Mouse (Mus musculus): ENCODE measurements around the gene Uggt2. TPM values are rescaled to one million over a fixed set of nuclear protein-coding genes. Genes with fewer than 3 reads are reported as not detected.
A peak's percentile ranks its signal among the peaks of the same experiment; 100 is the strongest.

Uggt2 gene
- polyA plus RNA-seq, 1 experiment from 2014 or later, result 26.7 TPM

DNA sequence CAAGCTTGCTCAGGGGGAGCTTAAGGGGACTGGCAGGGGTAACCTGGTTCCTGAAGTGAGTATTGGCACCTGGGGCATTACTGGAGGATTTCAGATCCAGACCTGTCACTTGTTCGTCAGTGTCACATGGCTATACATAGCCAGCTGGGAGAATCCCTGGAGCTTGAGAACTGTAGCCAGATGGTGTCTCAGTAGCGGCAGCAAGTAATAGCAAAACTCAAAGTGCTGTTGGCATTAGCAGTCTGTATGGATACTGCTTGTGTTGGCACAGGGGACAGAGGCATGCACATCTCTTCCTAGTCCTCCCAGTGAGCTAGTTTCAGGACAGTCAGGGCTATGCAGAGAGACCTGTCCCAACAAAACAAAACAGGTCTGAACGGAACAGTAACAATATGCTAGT is 141.2 kb downstream of the Uggt2 start:
- peaks cover 76% of the 10 kb centered on the region for H3K36me3 ChIP-seq (ENCODE audit: insufficient read depth)

DNA sequence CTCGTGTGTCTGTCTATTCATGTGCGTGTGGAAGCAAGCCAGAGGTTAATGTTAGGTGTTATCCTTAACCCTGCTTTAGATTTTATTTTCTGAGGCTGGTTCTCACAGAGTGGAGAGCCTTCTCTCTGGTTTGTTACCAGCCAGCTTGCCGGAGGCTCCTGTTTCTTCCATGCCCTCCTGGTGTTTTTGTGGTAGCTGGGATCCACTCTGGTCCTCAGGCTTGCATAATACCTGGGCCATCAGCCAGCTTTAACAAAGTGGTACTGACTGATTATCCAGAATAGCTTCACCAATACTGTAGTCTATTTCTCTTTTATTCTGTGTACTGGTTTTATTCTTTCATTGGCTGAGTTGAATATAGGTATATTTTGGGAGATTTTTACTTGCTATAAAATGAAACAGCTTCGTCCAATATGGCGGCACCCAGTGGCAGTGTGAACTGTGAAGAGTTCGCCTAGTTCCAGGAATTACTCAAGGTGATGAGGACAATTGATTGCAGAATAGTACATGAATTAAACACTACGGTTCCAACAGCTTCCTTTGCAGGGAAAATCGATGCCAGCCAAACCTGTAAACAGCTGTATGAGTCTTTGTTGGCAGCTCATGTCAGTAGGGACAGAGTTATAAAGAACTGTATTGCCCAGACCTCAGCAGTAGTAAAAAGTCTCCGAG is 147.2 kb downstream of the Uggt2 start:
- H3K36me3 ChIP-seq (ENCODE audit: insufficient read depth), result peaks cover 34% of the 10 kb centered on the region
- no peak for ATAC-seq (ENCODE audit: insufficient read depth)
- no peak for TF ChIP-seq CTCF (IDR thresholded peaks at IDR 0.05; ENCODE audit: low read depth)
- no peak for DNase-seq
- WGBS, result 90% methylated on average over 9 of the region's 9 CpGs
- no peak overlapping the region for H3K9ac ChIP-seq
- no peak overlapping the region for H3K4me2 ChIP-seq
- no peak overlapping the region for H3K4me3 ChIP-seq (ENCODE audit: low read depth, low read length)
- no peak overlapping the region for H3K27ac ChIP-seq (ENCODE audit: low read depth)
- H3K27me3 ChIP-seq (ENCODE audit: insufficient read depth, low read length), result no peaks in the 10 kb centered on the region
- H3K9me3 ChIP-seq (ENCODE audit: low read depth, low read length), result no peaks in the 10 kb centered on the region
- H3K4me1 ChIP-seq (ENCODE audit: insufficient read depth), result no peaks in the 10 kb centered on the region

More for the DNA sequence above, 141.2 kb downstream of the Uggt2 start:
- Histone ChIP-seq H3K4me2 (no peak overlapping the region), H3K27me3 (ENCODE audit: insufficient read depth, low read length) (no peaks in the 10 kb centered on the region), H3K4me3 (ENCODE audit: low read depth, low read length) (no peak overlapping the region), H3K9ac (no peak overlapping the region), H3K27ac (ENCODE audit: low read depth) (no peak overlapping the region), H3K9me3 (ENCODE audit: low read depth, low read length) (no peaks in the 10 kb centered on the region), H3K4me1 (ENCODE audit: insufficient read depth) (no peaks in the 10 kb centered on the region)
- ATAC-seq (ENCODE audit: insufficient read depth) (no peak), DNase-seq (no peak)
- WGBS, result 96% methylated on average over 3 of the region's 3 CpGs
- TF ChIP-seq CTCF (IDR thresholded peaks at IDR 0.05; ENCODE audit: low read depth), result no peak

DNA sequence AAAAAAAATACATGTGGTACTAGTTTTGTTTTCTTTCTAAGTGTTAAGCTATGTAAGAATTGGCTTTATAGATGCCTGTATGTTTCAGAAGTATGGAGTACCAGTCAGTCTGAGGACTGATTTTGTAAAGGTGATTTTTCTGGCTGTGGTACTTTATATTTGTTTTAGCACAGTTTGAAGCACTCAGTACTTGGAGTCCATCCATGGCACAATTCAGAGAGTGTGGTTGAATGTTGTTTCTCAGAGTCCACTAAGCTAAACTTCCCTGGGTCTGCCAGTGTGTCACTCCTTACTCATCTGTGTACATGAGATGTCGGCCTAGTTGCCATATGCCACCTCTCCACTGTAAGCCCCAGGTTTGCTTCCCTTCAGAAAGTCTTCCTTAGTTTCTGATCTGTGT is 150.4 kb downstream of the Uggt2 start:
- no peak for DNase-seq
- Histone ChIP-seq H3K36me3 (ENCODE audit: insufficient read depth) (peaks cover 9% of the 10 kb centered on the region; the same call in 1 of the 2 replicates), H3K27me3 (ENCODE audit: insufficient read depth, low read length) (no peaks in the 10 kb centered on the region), H3K9me3 (ENCODE audit: low read depth, low read length) (no peaks in the 10 kb centered on the region), H3K27ac (ENCODE audit: low read depth) (no peak overlapping the region), H3K4me1 (ENCODE audit: insufficient read depth) (no peaks in the 10 kb centered on the region), H3K4me3 (ENCODE audit: low read depth, low read length) (no peak overlapping the region), H3K9ac (no peak overlapping the region), H3K4me2 (no peak overlapping the region)
- WGBS, result 87% methylated on average over 1 of the region's 1 CpGs
- ATAC-seq (ENCODE audit: insufficient read depth), result no peak
- no peak for TF ChIP-seq CTCF (IDR thresholded peaks at IDR 0.05; ENCODE audit: low read depth)

DNA sequence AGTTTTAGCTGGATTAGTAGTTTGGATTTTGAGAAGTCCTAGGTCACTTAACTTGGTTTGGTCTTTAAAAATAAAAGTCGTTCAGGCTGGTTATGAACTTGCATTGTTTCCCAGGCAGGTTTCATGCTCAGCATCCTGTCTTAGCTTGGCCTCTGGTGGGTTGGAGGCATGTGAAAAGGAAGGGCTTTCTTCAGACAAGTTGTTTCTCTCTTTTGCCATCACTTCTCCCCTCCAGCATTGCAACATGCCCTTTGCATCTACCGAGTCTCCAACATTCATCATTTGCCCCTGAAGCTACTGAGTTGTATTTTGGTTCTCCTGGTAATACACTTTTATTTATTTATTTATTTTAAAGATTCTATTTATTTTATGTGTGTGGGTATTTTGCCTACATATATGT is 154.5 kb downstream of the Uggt2 start:
- no peak overlapping the region for H3K27ac ChIP-seq (ENCODE audit: low read depth)
- ATAC-seq (ENCODE audit: insufficient read depth) (no peak), DNase-seq (no peak)
- H3K4me3 ChIP-seq (ENCODE audit: low read depth, low read length), result no peak overlapping the region
- H3K9ac ChIP-seq, result no peak overlapping the region
- 0 out of 2 replicates have a peak, but pooled peaks cover 4% of the 10 kb centered on the region for H3K36me3 ChIP-seq (ENCODE audit: insufficient read depth)
- H3K9me3 ChIP-seq (ENCODE audit: low read depth, low read length), result no peaks in the 10 kb centered on the region
- no peak overlapping the region for H3K4me2 ChIP-seq
- peaks cover 2% of the 10 kb centered on the region for H3K4me1 ChIP-seq (ENCODE audit: insufficient read depth)
- 74% methylated on average over 2 of the region's 2 CpGs for WGBS
- no peak for TF ChIP-seq CTCF (IDR thresholded peaks at IDR 0.05; ENCODE audit: low read depth)
- no peaks in the 10 kb centered on the region for H3K27me3 ChIP-seq (ENCODE audit: insufficient read depth, low read length)

DNA sequence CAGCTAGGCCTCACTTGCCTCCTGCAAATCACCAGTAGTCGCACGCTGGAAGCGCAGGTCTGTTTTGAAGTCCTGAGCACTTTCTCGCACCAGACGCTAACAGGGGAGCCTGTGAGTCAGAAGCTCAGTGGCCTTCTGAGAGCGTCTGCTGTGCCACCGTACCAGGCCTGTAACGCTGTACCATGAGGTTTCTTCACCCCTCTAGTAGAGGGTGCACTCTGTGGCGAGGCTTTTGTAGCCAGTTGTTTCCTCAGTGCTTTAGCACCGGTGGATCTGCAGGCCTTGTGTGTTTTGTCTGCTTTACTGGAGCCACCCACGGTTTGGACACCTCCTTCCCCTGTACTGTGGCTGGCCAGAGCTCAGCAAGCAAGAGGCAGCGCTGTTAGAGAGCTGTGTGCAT is 157.2 kb downstream of the Uggt2 start:
- H3K4me2 ChIP-seq, result no peak overlapping the region
- peaks cover 12% of the 10 kb centered on the region for H3K4me1 ChIP-seq (ENCODE audit: insufficient read depth)
- H3K4me3 ChIP-seq (ENCODE audit: low read depth, low read length), result no peak overlapping the region
- H3K9ac ChIP-seq, result 0 out of 2 replicates have a peak overlapping the region, but pooled peaks have one; percentile 13
- ATAC-seq (ENCODE audit: insufficient read depth) (no peak), DNase-seq (no peak)
- no peaks in the 10 kb centered on the region for H3K9me3 ChIP-seq (ENCODE audit: low read depth, low read length)
- no peaks in the 10 kb centered on the region for H3K27me3 ChIP-seq (ENCODE audit: insufficient read depth, low read length)
- TF ChIP-seq CTCF (IDR thresholded peaks at IDR 0.05; ENCODE audit: low read depth), result no peak
- 0 out of 2 replicates have a peak overlapping the region, but pooled peaks have one; percentile 18 for H3K27ac ChIP-seq (ENCODE audit: low read depth)
- 54% methylated on average over 12 of the region's 12 CpGs for WGBS
- H3K36me3 ChIP-seq (ENCODE audit: insufficient read depth), result 0 out of 2 replicates have a peak, but pooled peaks cover 4% of the 10 kb centered on the region

DNA sequence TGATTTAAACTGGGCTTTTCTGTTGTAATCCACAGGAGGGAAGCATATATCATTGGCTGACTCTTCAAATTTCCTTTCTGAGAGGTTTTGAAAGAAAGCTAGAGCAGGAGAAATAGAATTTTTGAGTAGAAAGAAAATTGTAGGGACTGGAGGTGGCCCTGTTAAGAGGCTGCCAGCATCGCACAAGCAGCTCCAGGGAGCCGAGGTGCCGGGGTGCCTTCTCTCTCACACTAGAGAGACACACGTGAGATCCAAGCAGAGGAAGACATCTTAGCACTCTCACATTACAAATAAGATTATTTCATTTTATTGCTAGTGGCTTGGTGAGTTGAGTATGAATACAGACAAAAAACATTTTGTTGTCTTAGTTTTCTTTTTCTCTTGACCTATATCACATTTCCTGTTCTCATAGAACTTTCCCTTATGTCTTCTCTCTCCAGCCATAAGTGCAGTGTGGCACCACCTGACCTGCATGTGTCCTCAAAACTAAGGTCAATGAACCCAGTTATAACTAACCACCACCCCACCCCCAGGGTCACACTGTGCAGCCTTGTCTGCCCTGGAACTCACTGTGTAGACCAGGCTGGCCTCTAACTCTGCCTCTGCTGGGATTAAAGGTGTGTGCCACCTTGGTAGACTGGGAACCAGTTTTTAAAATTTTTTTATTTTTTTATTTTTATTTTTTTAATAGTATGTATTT is 158.3 kb downstream of the Uggt2 start:
- 0 out of 2 replicates have a peak, but pooled peaks cover 4% of the 10 kb centered on the region for H3K36me3 ChIP-seq (ENCODE audit: insufficient read depth)
- H3K4me1 ChIP-seq (ENCODE audit: insufficient read depth), result peaks cover 12% of the 10 kb centered on the region
- 65% methylated on average over 4 of the region's 4 CpGs for WGBS
- no peak for DNase-seq
- H3K4me2 ChIP-seq, result no peak overlapping the region
- H3K27me3 ChIP-seq (ENCODE audit: insufficient read depth, low read length), result no peaks in the 10 kb centered on the region
- no peaks in the 10 kb centered on the region for H3K9me3 ChIP-seq (ENCODE audit: low read depth, low read length)
- H3K4me3 ChIP-seq (ENCODE audit: low read depth, low read length), result no peak overlapping the region
- ATAC-seq (ENCODE audit: insufficient read depth), result no peak
- no peak overlapping the region for H3K27ac ChIP-seq (ENCODE audit: low read depth)
- TF ChIP-seq CTCF (IDR thresholded peaks at IDR 0.05; ENCODE audit: low read depth), result no peak
- H3K9ac ChIP-seq, result no peak overlapping the region

DNA sequence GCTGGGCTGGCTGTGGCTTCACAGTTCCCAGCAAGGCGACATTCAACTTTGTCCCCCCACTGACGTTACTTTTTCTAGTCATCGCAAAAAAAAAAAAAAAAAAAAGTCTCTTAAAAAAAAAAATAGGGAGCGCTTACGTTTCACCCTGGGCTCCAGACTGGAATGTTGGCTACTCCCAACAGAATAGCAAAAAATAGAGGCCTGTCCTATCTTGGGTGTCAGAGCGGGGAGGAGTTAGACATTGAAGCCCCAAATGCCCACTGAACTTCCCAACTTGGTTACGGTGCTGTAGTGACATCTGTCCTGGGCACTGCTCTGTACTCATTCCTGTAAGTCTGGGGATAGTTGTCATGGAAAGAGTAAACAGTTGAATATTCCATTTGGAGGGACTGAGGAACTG is 160.7 kb downstream of the Uggt2 start:
- Histone ChIP-seq H3K4me2 (peak overlapping the region; percentile 77), H3K27ac (ENCODE audit: low read depth) (peak overlapping the region; percentile 91), H3K36me3 (ENCODE audit: insufficient read depth) (0 out of 2 replicates have a peak, but pooled peaks cover 4% of the 10 kb centered on the region), H3K27me3 (ENCODE audit: insufficient read depth, low read length) (no peaks in the 10 kb centered on the region), H3K4me1 (ENCODE audit: insufficient read depth) (peaks cover 12% of the 10 kb centered on the region), H3K9me3 (ENCODE audit: low read depth, low read length) (no peaks in the 10 kb centered on the region), H3K9ac (peak overlapping the region; percentile 99), H3K4me3 (ENCODE audit: low read depth, low read length) (peak overlapping the region; percentile 99)
- under 1% methylated on average over 7 of the region's 7 CpGs for WGBS
- TF ChIP-seq CTCF (IDR thresholded peaks at IDR 0.05; ENCODE audit: low read depth), result no peak
- ATAC-seq (ENCODE audit: insufficient read depth) (no peak), DNase-seq (peak; percentile 67)

All from lung, embryonic 14.5 days (tissue).